Mouse (Mus musculus): Measurements from ENCODE around the gene Heg1.

DNA sequence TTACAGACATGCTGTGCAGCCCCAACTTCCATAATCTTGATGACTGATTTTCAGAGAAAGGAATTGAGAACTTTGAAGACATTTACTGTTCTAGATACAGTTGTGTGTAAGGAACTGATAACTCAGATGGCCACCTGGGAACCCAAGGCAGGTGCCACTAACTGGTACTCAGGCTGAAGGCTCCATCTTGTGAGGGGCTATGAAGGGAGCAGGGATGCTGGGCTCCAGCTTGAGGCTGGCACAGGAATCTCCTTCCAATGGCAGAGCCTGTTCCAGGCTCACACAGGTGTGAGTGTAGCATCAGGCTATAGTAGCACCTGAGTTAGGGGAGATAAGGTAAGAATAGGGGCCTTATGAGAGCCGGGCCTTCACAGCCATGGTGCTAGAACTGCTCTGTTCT is 1.9 kb downstream of the Heg1 start:
- no peak for TF ChIP-seq CTCF (IDR thresholded peaks at IDR 0.05)
- no peak for TF ChIP-seq EP300 (IDR thresholded peaks at IDR 0.05)
